Mouse (Mus musculus) urinary bladder, adult 18-20 months (tissue): ENCODE data around the gene Ebf1.

Experiments used
- DNase-seq, 2 experiments: peaks; one replicate each; pipeline ENCODE4 v3.0.0; 2022; ENCODE audit warnings: low spot score in 2 of 2, mixed read lengths in 2 of 2

The Ebf1 gene

GRCm38 (mm10) chr11:44619131-44619886 is 2.2 kb downstream of the Ebf1 start:
- DNase-seq = no peak

DNA sequence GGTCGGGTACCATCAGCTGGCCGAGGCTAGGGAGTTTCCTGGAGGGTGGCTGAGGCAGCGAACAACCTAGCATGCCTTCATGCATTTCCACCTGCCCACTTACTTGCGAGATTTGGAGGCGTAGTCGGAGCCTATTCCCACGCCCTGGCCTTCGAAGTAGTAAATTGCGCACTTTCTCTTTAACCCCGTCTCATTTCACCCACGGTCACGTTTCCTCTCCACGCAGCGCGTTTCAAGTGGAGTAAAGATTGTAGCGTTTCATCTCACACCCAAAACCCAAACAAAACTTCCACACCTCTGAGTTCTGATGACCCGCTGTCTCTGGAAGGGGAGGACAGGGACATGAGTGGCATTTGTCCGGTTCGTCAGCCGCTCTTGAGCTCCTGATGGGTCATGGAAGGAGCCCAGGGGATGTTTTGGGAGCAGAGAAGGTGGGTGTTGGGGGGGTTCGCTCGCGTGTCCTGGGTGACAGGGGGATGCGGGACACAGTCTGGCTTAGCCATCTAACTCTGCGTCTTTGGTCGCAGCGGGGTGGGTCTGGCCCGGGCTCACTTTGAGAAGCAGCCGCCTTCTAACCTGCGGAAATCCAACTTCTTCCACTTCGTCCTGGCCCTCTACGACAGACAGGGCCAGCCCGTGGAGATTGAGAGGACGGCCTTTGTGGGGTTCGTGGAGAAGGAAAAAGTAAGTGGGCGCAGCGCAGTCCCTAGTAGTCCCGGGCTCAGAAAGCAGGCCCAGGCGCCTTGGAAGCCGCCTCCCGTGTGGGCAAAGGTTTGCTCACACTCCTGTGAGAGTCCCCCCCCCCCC is 3.0 kb downstream of the Ebf1 start:
- DNase-seq = no peak

DNA sequence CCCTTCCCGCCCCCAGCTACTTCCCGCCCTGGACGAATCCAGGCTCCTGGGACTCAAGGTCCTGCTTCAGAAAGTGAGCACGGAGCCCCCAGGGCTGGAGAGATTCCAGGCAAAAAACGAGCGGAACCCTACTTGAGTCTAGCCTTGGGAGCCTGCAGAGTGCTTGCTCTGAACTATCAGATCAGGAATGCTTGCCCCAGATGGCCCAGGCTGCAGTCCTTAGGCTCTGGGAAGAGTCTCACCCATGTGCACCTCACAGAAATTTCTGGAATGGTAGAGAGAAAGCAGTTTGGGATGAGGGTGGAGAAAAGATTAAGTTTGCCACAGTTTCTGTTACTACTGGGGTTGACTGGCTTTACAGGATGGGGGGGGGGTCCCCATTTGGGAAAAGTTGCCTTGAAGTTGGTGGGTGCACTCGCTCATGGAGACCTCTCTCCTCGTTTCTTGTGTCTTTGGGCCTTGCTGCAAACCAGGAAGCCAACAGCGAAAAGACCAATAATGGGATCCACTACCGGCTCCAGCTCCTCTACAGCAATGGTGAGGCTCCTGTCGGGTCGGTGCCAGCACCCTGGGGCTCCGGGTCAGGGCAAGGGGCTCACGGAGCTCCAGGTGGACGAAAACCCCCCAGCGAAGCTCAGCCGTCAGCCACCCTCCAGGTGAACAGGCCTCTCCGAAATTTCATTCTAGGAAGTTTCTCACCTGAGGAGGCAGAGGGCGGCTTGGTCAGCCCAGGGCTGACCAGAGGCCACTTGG is 3.8 kb downstream of the Ebf1 start:
- DNase-seq = no peak

DNA sequence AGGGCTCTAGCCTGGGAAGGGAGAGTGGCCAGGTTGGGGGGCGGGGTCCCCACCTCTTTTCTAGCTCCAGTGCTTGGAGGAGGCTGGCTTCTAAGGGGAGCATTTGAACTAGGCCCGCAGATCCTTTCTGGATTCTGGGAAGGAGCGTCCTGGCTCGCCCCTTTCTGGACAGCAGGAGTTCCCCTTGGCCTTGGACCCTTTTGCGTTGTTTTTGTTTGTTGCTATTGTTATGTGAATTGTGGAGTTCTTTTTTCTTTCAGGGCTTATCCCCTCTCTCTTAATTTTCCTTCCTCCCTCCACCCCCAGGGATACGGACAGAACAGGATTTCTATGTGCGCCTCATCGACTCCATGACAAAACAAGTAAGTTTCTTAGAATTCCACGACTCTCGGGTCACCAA is 4.5 kb downstream of the Ebf1 start:
- no peak for DNase-seq

DNA sequence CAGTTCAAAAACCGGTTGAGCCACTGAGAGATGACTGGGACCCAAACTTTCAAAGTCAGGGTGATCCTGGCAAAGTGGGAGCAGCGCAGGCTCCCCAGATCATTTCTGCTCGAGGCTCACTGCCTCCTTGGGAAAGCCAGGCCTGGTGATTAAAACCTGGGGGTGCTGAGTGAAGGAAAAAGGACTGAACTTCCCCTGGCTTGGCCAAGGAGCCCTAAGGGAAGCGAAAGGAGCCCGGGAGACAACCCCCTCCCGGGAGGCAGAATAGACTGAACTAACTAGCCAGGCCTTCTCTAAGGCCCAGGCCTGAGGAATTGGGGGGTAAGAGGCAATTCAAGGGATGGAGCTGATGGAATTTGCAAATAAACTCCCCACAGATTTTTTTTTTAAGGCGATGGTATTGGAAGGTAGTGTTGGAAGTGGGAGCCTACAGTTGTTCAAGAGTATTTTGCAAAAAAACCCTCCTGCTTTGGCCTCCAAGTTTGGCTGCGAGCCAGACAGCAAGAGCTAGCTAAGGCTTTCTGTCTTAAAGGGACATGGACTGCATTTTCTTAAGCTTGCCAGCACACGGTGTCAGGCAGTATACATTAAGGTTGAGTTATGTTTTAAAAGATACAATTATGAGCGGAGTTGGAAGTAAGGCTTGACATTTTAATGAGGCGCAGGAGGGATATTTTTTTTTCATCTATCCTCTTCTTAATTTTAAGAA is 5.1 kb downstream of the Ebf1 start:
- no peak for DNase-seq

DNA sequence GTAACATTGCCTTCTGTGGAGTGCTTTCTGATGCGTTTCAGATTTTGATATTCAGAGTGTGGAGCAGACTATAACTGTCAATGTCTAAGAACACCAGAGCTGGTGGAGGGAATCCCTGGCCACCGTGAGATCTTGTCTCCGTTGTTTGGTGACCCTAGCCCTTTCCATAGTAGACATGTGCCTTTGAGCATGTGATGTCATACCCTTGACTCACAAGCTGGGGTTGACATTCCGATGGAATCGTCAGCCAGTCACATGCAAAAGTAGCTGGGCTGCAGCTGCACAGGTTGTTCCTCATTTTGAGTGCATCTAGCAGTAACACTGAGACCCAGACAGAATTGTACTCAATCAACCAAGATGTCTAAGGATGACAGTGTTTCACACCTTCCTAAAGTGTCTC is 7.4 kb downstream of the Ebf1 start:
- DNase-seq = no peak

GRCm38 (mm10) chr11:44626065-44626464 is 8.9 kb downstream of the Ebf1 start:
- no peak for DNase-seq

DNA sequence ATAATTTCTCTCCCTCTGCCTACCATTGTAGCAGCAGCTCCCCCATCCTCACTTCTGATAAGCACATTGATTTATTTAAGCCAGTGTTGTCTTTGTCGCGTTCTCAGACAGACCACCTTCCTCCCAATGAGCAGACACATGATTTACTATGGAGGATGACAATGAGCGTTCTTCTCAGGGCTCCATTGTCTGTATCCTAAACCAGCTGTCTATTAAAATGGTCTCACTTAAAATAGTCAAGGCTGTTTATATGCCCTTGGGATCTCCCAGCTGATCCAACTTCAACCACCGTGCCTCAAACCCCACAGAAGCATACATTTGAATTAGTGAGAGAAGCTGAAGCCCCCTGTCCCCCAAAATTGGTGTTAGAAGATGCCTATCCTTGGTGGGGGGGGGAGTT is 11.3 kb downstream of the Ebf1 start:
- DNase-seq = no peak

DNA sequence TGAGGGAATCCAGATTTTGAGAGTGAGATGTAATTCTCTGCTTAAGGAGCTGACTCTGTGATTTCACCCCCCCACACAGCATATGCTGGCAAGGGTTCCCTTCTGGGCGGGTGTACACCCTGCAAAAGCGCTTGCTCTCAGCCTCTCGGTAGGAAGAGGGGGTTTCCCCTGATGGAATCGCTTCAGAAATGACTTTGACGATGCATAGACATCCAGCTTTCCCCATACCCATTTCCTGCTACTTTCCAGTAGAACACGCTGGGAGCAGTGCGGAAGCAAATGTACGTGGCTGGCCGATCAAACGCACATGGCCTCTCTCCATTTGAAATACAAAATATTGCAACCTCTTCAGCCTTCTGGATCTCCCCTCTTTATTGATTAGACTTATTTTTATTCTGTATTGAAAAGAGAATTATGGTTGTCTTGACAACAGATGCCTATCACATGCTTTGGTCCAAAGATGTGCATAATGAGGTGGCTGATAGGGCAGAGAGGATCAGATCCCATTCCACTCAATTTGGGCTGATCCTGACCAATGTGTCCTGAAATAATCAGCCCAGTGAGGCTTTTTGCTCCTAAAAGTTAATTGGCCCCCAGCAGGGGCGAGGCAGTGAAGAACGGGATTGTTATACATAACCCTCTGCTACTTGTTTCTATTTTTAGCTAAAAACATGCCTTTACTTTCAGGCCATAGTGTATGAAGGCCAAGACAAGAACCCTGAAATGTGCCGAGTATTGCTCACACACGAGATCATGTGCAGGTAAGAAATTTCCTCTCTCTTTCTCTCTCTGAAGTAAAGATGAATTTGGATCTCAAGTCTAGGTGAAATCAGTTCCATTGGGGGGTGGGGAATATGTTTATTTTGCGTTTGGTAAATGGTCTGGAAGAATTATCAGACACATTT is 15.2 kb downstream of the Ebf1 start:
- no peak for DNase-seq

DNA sequence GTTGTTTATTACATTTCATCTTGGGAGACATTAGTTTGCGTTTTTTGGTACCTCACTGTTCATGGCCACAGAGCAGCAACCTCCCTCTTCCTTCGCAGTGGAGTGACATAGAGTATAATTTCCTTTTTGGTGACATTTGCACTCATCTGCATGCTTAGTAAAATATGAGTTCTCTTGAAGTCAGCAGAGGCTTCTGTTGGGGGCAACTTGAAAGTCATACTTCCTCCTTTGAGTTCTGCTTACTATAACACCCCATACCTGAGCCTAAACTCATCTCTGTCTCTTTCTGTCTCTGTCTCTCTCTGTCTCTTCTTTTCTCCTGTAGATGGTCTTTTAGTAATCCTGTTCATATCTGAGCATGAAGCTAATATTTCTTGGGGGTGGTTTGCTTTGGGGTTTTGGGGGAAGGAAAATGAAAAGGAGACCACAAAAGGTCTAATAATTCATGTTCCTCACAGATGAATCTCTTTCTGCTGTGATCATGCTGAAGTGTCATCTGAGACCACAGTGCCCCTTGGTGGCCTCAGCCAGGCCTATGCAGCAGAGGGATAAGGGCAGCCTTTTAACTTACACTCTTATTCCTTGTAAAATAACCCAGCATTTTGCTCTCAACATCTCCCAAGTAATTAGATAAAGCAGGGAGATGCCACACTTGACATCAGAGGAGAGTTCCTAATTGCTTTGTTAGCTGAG is 16.0 kb downstream of the Ebf1 start:
- no peak for DNase-seq

DNA sequence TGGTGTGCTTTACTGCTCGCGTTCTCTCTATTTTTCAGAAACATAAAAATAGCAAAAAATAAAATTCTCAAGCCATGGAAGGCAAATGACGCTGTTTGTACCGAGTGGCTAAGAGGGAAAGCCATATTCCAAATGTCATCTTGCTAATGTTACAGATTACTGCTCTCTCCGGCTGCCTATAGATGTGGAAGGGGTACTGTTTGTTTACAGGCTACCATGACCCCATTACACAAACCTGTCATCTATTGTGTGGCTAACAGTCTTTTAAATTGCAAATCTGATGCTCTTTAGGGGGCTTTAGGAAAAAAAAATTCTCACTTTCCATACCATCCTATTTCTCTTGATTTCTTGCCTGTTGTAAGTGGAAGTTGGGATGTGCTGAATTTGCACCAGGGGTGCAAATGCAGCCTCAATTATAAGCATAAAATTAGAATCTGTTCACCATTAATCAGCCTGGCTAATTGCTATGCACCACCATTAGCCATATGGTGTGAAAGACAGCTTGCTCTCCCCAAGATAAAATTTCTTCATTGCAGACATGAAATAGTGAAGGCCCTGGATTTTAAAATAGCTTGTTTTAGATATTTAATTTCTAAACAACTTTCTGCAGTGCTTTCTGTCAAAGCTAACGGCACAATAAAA is 17.6 kb downstream of the Ebf1 start:
- no peak for DNase-seq

GRCm38 (mm10) chr11:44636241-44636640 is 19.1 kb downstream of the Ebf1 start:
- no peak for DNase-seq

GRCm38 (mm10) chr11:44638193-44638754 is 21.2 kb downstream of the Ebf1 start:
- no peak for DNase-seq

DNA sequence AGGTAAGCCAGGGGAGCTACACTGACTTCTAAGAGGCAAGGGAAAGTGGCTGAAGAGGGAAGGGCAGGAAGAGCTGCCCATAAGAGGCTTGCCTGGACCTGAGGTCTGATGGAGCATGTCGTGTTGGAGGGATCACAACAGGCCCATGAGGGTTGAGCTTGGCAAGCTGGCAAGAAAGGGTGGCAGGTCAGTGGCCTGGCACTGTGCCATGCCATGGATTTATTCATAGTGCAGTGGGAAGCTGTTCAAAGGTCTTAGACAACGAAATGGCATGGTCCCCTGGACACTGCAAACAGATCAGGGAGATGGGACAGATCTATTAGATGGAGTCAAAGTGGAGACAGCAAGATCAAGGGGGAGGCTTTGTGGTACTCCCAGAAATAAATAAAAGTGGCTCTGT is 24.4 kb downstream of the Ebf1 start:
- DNase-seq = no peak

DNA sequence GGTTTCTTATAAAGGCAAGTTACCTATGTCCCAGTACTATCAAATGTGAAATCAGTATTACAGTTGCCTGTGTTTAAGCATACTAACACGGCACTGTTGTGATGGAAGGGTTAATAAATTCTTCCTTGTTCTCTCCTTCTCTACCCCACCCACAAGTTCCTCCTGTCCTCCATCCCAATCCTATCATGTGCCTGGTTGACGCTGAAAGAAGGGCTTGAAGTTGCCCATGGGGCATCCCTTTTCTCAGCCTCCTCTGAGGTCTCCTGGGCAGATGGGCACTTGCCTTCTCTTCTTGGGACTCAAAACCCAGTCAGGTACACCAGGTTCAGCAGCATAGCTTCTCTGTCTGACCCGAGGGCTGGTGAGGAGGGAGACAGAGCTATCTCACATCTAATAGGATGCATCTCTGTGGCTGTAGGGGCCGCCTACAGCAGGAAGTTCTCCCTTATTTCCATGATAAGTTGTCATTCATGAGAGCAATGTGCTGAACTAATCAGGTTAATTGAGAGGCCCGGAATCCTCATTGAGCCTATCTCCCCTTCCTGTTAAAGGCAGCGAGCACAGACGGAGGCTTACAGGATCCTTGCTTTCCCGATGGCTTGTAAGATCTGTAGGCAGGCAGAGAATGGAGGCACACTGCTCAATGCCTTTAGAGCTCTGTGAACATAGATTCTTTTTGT is 37.4 kb downstream of the Ebf1 start:
- DNase-seq = no peak

GRCm38 (mm10) chr11:44655468-44655867 is 38.4 kb downstream of the Ebf1 start:
- DNase-seq = no peak

GRCm38 (mm10) chr11:44656916-44657315 is 39.8 kb downstream of the Ebf1 start:
- DNase-seq = no peak

DNA sequence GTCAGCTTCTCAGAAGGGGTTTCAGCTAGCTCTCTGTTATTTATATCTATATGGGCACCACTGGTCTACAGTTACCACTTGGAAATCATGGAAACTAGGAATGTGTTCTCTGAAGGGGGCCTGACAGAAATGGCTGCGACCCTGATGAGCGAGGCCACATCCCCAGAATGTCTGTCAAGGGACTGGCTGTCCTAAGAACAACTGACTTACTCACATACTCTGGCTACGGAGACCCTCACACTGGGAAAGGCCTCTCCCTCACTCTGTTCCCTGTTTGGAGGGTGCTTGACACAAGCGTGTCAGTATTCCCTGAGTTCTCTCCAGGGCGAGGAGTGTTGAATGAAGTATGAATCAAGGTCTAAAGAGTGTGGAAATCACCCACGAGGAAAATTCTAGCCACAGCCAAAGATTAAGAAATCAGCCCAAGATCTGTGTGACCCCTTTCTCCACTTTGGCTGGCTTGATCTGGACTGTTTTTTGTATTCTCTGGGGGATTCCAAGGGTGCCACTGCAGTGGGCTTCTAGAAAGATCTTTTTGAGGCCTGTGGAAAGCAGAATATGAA is 40.8 kb downstream of the Ebf1 start:
- DNase-seq = no peak
